Mouse (Mus musculus) cerebellum, postnatal 14 days (tissue): ENCODE measurements around the gene Afap1.

Experiments used
- DNase-seq, 2 experiments: peaks; one replicate each; pipeline ENCODE4 v3.0.0; 2021; ENCODE audit warnings: mixed read lengths in 2 of 2

Gene Afap1

GRCm38 (mm10) chr5:35898114-35898513 lies 5.0 kb downstream of the Afap1 start:
- no peak for DNase-seq

- no peak for DNase-seq
These were observed 5.9 kb downstream of the Afap1 start for GRCm38 (mm10) chr5:35898994-35899393.

GRCm38 (mm10) chr5:35900401-35901225 lies 7.5 kb downstream of the Afap1 start:
- no peak for DNase-seq

- no peak for DNase-seq
These were observed 8.2 kb downstream of the Afap1 start for GRCm38 (mm10) chr5:35901226-35901809.

GRCm38 (mm10) chr5:35903456-35903855 lies 10.3 kb downstream of the Afap1 start:
- DNase-seq: no peak

GRCm38 (mm10) chr5:35905283-35905682 lies 12.2 kb downstream of the Afap1 start:
- no peak for DNase-seq

GRCm38 (mm10) chr5:35907090-35907489 lies 14.0 kb downstream of the Afap1 start:
- DNase-seq: no peak

GRCm38 (mm10) chr5:35907633-35908426 lies 14.7 kb downstream of the Afap1 start:
- DNase-seq: peak; percentile 93 to 95

- DNase-seq: no peak
These were observed 15.7 kb downstream of the Afap1 start for GRCm38 (mm10) chr5:35908626-35909443.

GRCm38 (mm10) chr5:35915629-35916300 lies 22.6 kb downstream of the Afap1 start:
- DNase-seq: no peak

- DNase-seq: no peak
These were observed 23.5 kb downstream of the Afap1 start for GRCm38 (mm10) chr5:35916666-35917065.

GRCm38 (mm10) chr5:35918387-35918786 lies 25.3 kb downstream of the Afap1 start:
- peak; percentile 56 to 65 for DNase-seq

GRCm38 (mm10) chr5:35920076-35920475 lies 27.0 kb downstream of the Afap1 start:
- DNase-seq: no peak

GRCm38 (mm10) chr5:35920557-35920956 lies 27.4 kb downstream of the Afap1 start:
- DNase-seq: no peak

GRCm38 (mm10) chr5:35921141-35921540 lies 28.0 kb downstream of the Afap1 start:
- no peak for DNase-seq

- peak; percentile 43 to 62 for DNase-seq
These were observed 28.6 kb downstream of the Afap1 start for GRCm38 (mm10) chr5:35921595-35922254.

GRCm38 (mm10) chr5:35923448-35923847 lies 30.3 kb downstream of the Afap1 start:
- no peak for DNase-seq

- peak; percentile 55 to 76 for DNase-seq
These were observed 32.1 kb downstream of the Afap1 start for GRCm38 (mm10) chr5:35925171-35925634.

GRCm38 (mm10) chr5:35926511-35926910 lies 33.4 kb downstream of the Afap1 start:
- DNase-seq: no peak

- DNase-seq: no peak
These were observed 38.2 kb downstream of the Afap1 start for GRCm38 (mm10) chr5:35931296-35931695.

- no peak for DNase-seq
These were observed 39.9 kb downstream of the Afap1 start for GRCm38 (mm10) chr5:35933059-35933458.
